Mouse (Mus musculus): ENCODE measurements around the gene Armc6. TPM values are rescaled to one million over a fixed set of nuclear protein-coding genes. Genes with fewer than 3 reads are reported as not detected.

The Armc6 gene
- polyA plus RNA-seq, 1 experiment from 2014 or later, result 25.8 TPM

- Histone ChIP-seq H3K9ac (ENCODE audit: low read length) (no peak overlapping the region), H3K36me3 (ENCODE audit: control insufficient read depth, insufficient read depth, low read length) (peaks cover 46% of the 10 kb centered on the region), H3K9me3 (ENCODE audit: control insufficient read depth, low read length) (no peaks in the 10 kb centered on the region), H3K27ac (ENCODE audit: low read depth) (no peak overlapping the region), H3K4me2 (ENCODE audit: low read length) (no peak overlapping the region), H3K27me3 (replicated peaks; ENCODE audit: control insufficient read depth, insufficient read depth, low read length) (no peaks in the 10 kb centered on the region), H3K4me3 (ENCODE audit: low read depth, low read length) (no peak overlapping the region), H3K4me1 (replicated peaks; ENCODE audit: control insufficient read depth, insufficient read depth, low read length) (no peaks in the 10 kb centered on the region; the same call in 1 of the 2 replicates)
- 61% methylated on average over 16 of the region's 16 CpGs for WGBS
- DNase-seq (ENCODE audit: low spot score) (no peak), ATAC-seq (replicated peaks; ENCODE audit: low FRiP score, low TSS enrichment, low read depth) (no peak; the same call in 1 of the 2 replicates)
Measured at GRCm38 (mm10) chr8:70181212-70181902, 52.9 kb downstream of the Armc6 start.

- no peak for DNase-seq (ENCODE audit: low spot score)
- H3K27me3 ChIP-seq (replicated peaks; ENCODE audit: control insufficient read depth, insufficient read depth, low read length), result no peaks in the 10 kb centered on the region
- H3K4me2 ChIP-seq (ENCODE audit: low read length), result no peak overlapping the region
- 98% methylated on average over 4 of the region's 4 CpGs for WGBS
- peaks cover 46% of the 10 kb centered on the region for H3K36me3 ChIP-seq (ENCODE audit: control insufficient read depth, insufficient read depth, low read length)
- H3K4me3 ChIP-seq (ENCODE audit: low read depth, low read length), result no peak overlapping the region
- ATAC-seq (replicated peaks; ENCODE audit: low FRiP score, low TSS enrichment, low read depth), result no peak
- H3K4me1 ChIP-seq (replicated peaks; ENCODE audit: control insufficient read depth, insufficient read depth, low read length), result no peaks in the 10 kb centered on the region; the same call in 1 of the 2 replicates
- no peaks in the 10 kb centered on the region for H3K9me3 ChIP-seq (ENCODE audit: control insufficient read depth, low read length)
- no peak overlapping the region for H3K27ac ChIP-seq (ENCODE audit: low read depth)
- H3K9ac ChIP-seq (ENCODE audit: low read length), result no peak overlapping the region
Measured at GRCm38 (mm10) chr8:70179082-70179481, 55.2 kb downstream of the Armc6 start.

DNA sequence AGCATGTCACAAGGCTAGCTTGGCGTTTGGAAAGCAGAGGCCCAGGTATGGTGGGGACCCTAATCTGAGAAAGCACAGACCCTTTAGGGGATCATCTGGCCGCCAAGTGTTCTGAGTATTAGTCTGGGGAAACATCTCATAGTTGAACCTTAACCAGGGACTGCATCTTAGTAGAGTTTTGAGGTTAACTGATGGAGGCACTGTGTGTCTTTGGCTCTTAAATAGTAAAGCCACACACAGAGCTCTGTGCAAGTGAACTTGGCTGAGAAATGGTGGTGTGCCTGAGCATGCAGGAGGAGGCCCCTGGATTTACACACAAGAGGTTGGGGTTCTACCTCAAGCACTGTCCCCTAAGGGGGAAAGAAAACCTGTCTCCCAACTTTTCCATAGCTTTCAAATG is 56.0 kb downstream of the Armc6 start:
- no peak overlapping the region for H3K4me3 ChIP-seq (ENCODE audit: low read depth, low read length)
- H3K27me3 ChIP-seq (replicated peaks; ENCODE audit: control insufficient read depth, insufficient read depth, low read length), result no peaks in the 10 kb centered on the region
- 88% methylated on average over 2 of the region's 2 CpGs for WGBS
- no peaks in the 10 kb centered on the region for H3K9me3 ChIP-seq (ENCODE audit: control insufficient read depth, low read length)
- H3K4me2 ChIP-seq (ENCODE audit: low read length), result no peak overlapping the region
- H3K9ac ChIP-seq (ENCODE audit: low read length), result no peak overlapping the region
- peaks cover 3% of the 10 kb centered on the region for H3K4me1 ChIP-seq (replicated peaks; ENCODE audit: control insufficient read depth, insufficient read depth, low read length)
- H3K36me3 ChIP-seq (ENCODE audit: control insufficient read depth, insufficient read depth, low read length), result peaks cover 44% of the 10 kb centered on the region
- no peak overlapping the region for H3K27ac ChIP-seq (ENCODE audit: low read depth)
- no peak for ATAC-seq (replicated peaks; ENCODE audit: low FRiP score, low TSS enrichment, low read depth)
- DNase-seq (ENCODE audit: low spot score), result no peak

DNA sequence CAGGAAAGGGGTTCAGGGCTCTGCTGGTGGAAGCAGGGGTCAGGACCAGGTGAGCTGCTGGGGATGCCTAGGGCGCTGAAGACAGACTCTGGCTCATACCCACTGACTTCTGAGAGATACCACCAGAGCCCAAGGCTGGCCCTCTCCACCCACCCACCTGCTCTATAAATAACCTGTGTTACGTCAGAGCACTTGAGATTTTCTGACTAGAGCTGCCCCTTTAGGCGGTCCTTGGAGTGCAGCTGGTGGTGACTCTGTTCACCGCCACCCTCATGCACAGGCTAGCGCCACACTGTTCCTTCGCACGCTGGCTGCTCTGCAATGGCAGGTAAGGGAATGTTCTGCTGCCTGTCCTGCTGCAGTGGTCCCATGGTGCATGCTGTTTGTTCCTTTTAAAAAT is 60.2 kb downstream of the Armc6 start:
- no peak overlapping the region for H3K27ac ChIP-seq (ENCODE audit: low read depth)
- no peaks in the 10 kb centered on the region for H3K9me3 ChIP-seq (ENCODE audit: control insufficient read depth, low read length)
- H3K36me3 ChIP-seq (ENCODE audit: control insufficient read depth, insufficient read depth, low read length), result peaks cover 12% of the 10 kb centered on the region
- DNase-seq (ENCODE audit: low spot score) (no peak), ATAC-seq (replicated peaks; ENCODE audit: low FRiP score, low TSS enrichment, low read depth) (no peak)
- no peak overlapping the region for H3K4me2 ChIP-seq (ENCODE audit: low read length)
- WGBS, result 86% methylated on average over 7 of the region's 7 CpGs
- no peaks in the 10 kb centered on the region for H3K27me3 ChIP-seq (replicated peaks; ENCODE audit: control insufficient read depth, insufficient read depth, low read length)
- H3K4me3 ChIP-seq (ENCODE audit: low read depth, low read length), result no peak overlapping the region
- peaks cover 11% of the 10 kb centered on the region for H3K4me1 ChIP-seq (replicated peaks; ENCODE audit: control insufficient read depth, insufficient read depth, low read length)
- no peak overlapping the region for H3K9ac ChIP-seq (ENCODE audit: low read length)

GRCm38 (mm10) chr8:70173320-70173719 is 60.9 kb downstream of the Armc6 start:
- Histone ChIP-seq H3K9ac (ENCODE audit: low read length) (no peak overlapping the region), H3K4me3 (ENCODE audit: low read depth, low read length) (peak overlapping the region; percentile 75; the same call in 1 of the 2 replicates), H3K9me3 (ENCODE audit: control insufficient read depth, low read length) (no peaks in the 10 kb centered on the region), H3K4me2 (ENCODE audit: low read length) (peak overlapping the region; percentile 62), H3K27me3 (replicated peaks; ENCODE audit: control insufficient read depth, insufficient read depth, low read length) (no peaks in the 10 kb centered on the region), H3K36me3 (ENCODE audit: control insufficient read depth, insufficient read depth, low read length) (peaks cover 12% of the 10 kb centered on the region), H3K4me1 (replicated peaks; ENCODE audit: control insufficient read depth, insufficient read depth, low read length) (peaks cover 11% of the 10 kb centered on the region), H3K27ac (ENCODE audit: low read depth) (no peak overlapping the region)
- whole genome bisulfite sequencing, result 82% methylated on average over 5 of the region's 5 CpGs
- DNase-seq (ENCODE audit: low spot score), result no peak
- no peak for ATAC-seq (replicated peaks; ENCODE audit: low FRiP score, low TSS enrichment, low read depth)

DNA sequence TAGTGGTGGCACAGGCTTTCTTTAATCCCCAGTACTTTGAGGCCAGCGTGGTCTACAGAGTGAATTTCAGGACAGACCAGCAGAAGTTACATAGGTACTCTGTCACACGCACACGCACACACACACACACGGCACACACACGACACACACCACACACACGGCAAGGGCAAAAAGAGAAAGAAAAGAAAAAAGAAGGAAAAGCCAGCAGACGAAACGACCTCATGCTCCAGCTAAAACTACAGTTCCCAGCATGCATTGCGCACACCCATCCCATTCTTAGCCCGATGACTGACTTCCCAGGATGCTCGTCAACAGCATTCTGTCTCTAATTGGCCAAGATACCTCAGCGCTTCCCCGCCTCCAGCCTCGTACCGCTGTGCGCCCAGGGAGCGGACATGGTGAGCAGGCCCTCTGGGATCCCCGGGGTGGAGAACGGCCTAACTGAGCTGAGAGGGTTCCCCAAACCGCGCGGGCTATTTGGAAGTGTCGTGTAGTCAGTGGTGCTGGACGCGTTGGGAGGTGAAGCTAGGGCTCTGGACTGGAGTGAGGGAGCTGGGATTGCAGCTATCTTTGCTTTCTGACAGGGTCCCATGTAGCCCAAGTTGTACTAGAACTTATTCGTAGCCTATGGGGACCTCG is 62.1 kb downstream of the Armc6 start, which contains the start of gene Tmem161a:
TSS of gene Tmem161a (plus strand) at position 314 of the 639 bp plus-strand sequence.
- H3K4me1 ChIP-seq (replicated peaks; ENCODE audit: control insufficient read depth, insufficient read depth, low read length), result peaks cover 11% of the 10 kb centered on the region
- H3K36me3 ChIP-seq (ENCODE audit: control insufficient read depth, insufficient read depth, low read length), result peaks cover 7% of the 10 kb centered on the region; the same call in 1 of the 2 replicates
- H3K4me3 ChIP-seq (ENCODE audit: low read depth, low read length), result peak within 1 kb of the TSS; percentile 75
- ATAC-seq (replicated peaks; ENCODE audit: low FRiP score, low TSS enrichment, low read depth) (peak; percentile 97), DNase-seq (ENCODE audit: low spot score) (peak; percentile 94)
- H3K27me3 ChIP-seq (replicated peaks; ENCODE audit: control insufficient read depth, insufficient read depth, low read length), result no peaks in the 10 kb centered on the region; the same call in 1 of the 2 replicates
- H3K9ac ChIP-seq (ENCODE audit: low read length), result peak within 1 kb of the TSS; percentile 77
- H3K4me2 ChIP-seq (ENCODE audit: low read length), result peak within 1 kb of the TSS; percentile 62
- peak within 1 kb of the TSS; percentile 14; the same call in 1 of the 2 replicates for H3K27ac ChIP-seq (ENCODE audit: low read depth)
- H3K9me3 ChIP-seq (ENCODE audit: control insufficient read depth, low read length), result no peaks in the 10 kb centered on the region
- WGBS, result 2% methylated on average over 27 of the region's 27 CpGs

- H3K27me3 ChIP-seq (replicated peaks; ENCODE audit: control insufficient read depth, insufficient read depth, low read length), result no peaks in the 10 kb centered on the region; the same call in none of the 2 replicates
- ATAC-seq (replicated peaks; ENCODE audit: low FRiP score, low TSS enrichment, low read depth) (no peak; the same call in 1 of the 2 replicates), DNase-seq (ENCODE audit: low spot score) (no peak)
- no peaks in the 10 kb centered on the region for H3K36me3 ChIP-seq (ENCODE audit: control insufficient read depth, insufficient read depth, low read length)
- WGBS, result 88% methylated on average over 7 of the region's 7 CpGs
- H3K9ac ChIP-seq (ENCODE audit: low read length), result no peak overlapping the region
- peak overlapping the region; percentile 9; the same call in 1 of the 2 replicates for H3K27ac ChIP-seq (ENCODE audit: low read depth)
- no peaks in the 10 kb centered on the region for H3K9me3 ChIP-seq (ENCODE audit: control insufficient read depth, low read length)
- peak overlapping the region; percentile 62 for H3K4me2 ChIP-seq (ENCODE audit: low read length)
- H3K4me1 ChIP-seq (replicated peaks; ENCODE audit: control insufficient read depth, insufficient read depth, low read length), result peaks cover 11% of the 10 kb centered on the region
- no peak overlapping the region for H3K4me3 ChIP-seq (ENCODE audit: low read depth, low read length)
Measured at GRCm38 (mm10) chr8:70171240-70171639, 63.0 kb downstream of the Armc6 start.

DNA sequence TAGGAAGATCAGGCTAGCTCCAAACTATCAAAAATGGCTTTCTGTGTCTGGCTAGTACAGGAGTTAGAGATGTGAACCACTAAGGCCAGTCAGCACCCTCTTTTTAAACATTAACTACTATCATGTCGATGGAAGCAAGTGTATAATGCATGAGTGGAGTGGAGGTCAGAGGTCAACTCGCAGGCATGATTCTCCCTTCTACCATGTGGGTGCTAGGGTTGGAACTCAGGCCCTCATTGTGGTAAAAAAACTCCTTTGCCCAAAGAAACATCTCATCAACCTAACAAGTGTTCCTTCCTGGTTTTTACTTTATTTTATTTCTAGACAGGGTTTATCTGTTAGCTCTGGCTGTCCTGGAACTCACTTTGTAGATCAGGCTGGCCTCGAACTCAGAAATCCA is 63.5 kb downstream of the Armc6 start:
- Histone ChIP-seq H3K36me3 (ENCODE audit: control insufficient read depth, insufficient read depth, low read length) (no peaks in the 10 kb centered on the region), H3K4me2 (ENCODE audit: low read length) (no peak overlapping the region), H3K27me3 (replicated peaks; ENCODE audit: control insufficient read depth, insufficient read depth, low read length) (peaks cover 5% of the 10 kb centered on the region), H3K27ac (ENCODE audit: low read depth) (no peak overlapping the region), H3K9me3 (ENCODE audit: control insufficient read depth, low read length) (no peaks in the 10 kb centered on the region), H3K4me3 (ENCODE audit: low read depth, low read length) (no peak overlapping the region), H3K4me1 (replicated peaks; ENCODE audit: control insufficient read depth, insufficient read depth, low read length) (peaks cover 11% of the 10 kb centered on the region), H3K9ac (ENCODE audit: low read length) (no peak overlapping the region)
- WGBS, result 73% methylated on average over 3 of the region's 3 CpGs
- ATAC-seq (replicated peaks; ENCODE audit: low FRiP score, low TSS enrichment, low read depth), result no peak
- no peak for DNase-seq (ENCODE audit: low spot score)
